Mouse (Mus musculus): Measurements from ENCODE around the gene Cdkl3.

Gene Cdkl3

DNA sequence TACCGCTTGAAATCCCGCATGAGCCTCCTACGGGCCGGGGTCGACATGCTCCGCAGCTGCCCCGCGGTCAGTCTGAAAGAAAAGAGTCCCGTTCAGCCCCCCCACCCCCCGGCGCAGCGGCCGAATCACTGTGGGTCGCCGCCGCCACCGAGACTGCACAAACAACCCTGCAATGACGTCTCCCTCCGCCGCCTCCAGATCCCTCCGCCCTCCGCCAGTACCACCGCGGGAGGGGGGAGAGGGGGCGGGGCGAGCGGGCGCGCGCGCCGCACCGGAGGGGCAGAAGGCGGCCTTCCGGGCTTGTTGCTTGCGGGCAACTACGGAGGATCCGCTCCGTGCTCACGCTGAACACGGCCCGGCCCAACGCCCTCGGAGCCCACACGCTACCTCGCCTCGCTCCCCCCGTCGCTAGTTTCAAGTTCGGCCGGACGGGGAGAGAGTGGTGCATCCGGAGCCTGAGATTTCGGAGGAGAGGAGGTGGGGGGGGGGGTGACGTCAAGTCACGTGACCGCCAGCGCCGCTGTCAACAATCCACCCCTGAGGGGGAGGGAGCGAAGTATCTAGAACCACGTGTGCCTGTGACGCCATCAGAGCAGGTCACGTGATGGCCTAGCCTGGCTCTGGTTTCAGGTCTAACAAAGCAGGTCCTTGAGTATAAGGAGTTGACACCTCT lies 3.6 kb upstream of the Cdkl3 start, which contains the start of gene Ube2b:
TSS of gene Ube2b (minus strand) at position 473 of the 673 bp plus-strand sequence.
- ChIA-PET CTCF (interaction anchor here in 1 of 4 experiments (0.6 kb wide), 1 partner anchor 145 kb away, joined by 3 read pairs; no protein-coding TSS in a partner anchor), POLR2A (interaction anchor here (0.6 to 2.6 kb wide), 33 partner anchors 8 to 659 kb away, joined by 3 to 29 read pairs (median 5); partner anchors contain the start of genes Vdac1 (in 2 of the 4), Cdkn2aipnl (in 1 of the 4), Hnrnpab (in 1 of the 4) and Ppp2ca (in 1 of the 4))

DNA sequence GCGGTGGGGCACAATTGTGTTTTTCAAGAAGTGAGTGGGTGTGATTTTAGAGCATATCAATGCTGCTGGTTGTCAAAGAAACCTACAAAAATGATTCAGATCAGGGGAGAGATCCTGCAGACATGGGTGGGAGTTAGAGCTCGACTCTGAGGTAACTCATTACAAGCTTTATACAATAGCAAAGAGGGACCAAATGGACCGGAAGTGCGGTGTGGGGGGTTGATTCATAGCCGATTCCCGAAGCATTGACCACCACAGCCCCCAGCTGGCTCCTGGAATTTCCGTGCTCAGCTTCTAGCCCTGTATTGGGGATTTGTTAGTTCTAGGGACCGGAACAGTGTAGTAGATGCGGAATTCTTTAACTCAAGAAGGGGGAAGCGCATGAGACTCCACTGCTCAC lies 2.7 kb upstream of the Cdkl3 start:
- CTCF ChIA-PET: no interaction called here
- POLR2A ChIA-PET: interaction anchor here in 3 of 4 experiments (0.7 to 2.8 kb wide), 8 partner anchors 9 to 394 kb away, joined by 3 to 11 read pairs (median 4); partner anchors contain the start of genes Cdkn2aipnl (in 1 of the 3), Hnrnpab (in 1 of the 3), Ppp2ca (in 1 of the 3) and Sar1b (in 1 of the 3)

DNA sequence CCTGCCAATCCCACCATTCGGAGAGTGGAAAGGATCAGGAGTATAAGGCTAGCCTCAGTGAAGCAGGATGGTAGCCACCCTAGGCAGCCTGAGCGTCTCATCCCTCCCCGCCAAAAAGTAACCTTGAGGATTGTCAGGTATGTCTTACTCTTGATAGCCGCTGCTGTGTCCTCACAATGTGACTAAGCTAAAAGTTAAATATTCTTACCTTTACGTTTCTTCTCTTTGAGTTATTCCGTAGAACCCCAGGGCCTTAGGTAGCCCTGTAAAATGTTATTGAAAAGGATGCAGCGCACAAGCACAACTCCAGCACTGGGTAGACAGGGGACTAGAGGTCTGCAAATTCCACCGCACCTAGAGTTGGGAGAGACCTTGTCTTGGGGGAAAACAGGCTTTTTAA lies 2.2 kb upstream of the Cdkl3 start:
- POLR2A ChIA-PET: interaction anchor here in 2 of 4 experiments (0.9 to 2.8 kb wide), 7 partner anchors 10 to 395 kb away, joined by 3 to 11 read pairs (median 4); partner anchors contain the start of genes Cdkn2aipnl (in 1 of the 2), Hnrnpab (in 1 of the 2), Ppp2ca (in 1 of the 2) and Sar1b (in 1 of the 2)
- CTCF ChIA-PET: no interaction called here

DNA sequence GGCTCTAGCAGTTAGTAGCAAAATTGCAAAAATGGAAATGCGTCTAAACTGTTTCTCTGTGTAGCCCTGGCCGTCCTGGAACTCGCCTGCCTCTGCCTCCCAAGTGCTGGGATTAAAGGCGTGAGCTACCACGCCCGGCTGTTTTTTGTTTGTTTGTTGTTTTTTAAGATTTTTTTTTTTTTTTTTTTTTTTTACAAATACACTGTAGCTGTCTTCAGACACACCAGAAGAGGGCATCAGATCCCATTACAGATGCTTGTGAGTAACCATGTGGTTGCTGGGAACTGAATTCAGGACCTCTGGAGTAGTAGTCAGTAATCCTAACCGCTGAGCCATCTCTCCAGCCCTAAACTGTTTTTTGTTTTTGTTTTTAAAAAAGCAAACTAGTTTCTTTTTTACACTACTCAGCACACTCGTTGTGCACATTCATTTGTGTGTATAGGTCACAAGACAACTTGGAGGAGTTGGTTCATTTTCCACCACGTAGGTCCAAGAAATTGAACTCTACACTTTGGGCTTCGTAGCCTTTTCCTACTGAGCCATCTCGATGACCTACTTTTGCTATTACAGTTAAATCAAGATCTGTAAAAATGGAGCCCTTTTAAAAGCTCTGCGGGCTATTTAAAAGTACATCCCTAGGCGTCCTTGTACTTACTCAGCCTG lies 1.0 kb upstream of the Cdkl3 start:
- ChIA-PET CTCF (interaction anchor here (0.5 to 1.2 kb wide), 11 partner anchors 8 to 1718 kb away, joined by 3 to 11 read pairs (median 4); partner anchors contain the start of gene Il5 (in 1 of the 4)), POLR2A (interaction anchor here (0.5 to 3.2 kb wide), 34 partner anchors 10 to 1631 kb away, joined by 3 to 17 read pairs (median 4); partner anchors contain the start of genes Cdkn2aipnl (in 2 of the 4), Ppp2ca (in 2 of the 4), 0610009B22Rik (in 1 of the 4) and Rmnd5b (in 1 of the 4))

DNA sequence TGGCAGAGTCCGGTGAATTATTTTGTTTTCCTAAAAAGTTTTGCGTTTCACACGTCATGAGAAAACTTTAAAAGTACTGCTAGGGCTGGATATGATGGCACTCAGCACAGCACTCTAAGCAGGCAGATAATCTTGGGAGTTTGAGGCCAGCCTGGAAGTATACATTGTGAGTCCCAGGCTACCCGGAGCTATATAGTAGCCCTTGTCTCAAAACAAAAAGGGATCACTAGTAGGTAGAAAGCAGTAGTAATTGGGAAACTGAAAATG lies 583 bp upstream of the Cdkl3 start:
- ChIA-PET CTCF (interaction anchor here in 3 of 4 experiments (0.5 to 1.3 kb wide), 5 partner anchors 7 to 247 kb away, joined by 3 to 5 read pairs (median 4); no protein-coding TSS in a partner anchor), POLR2A (interaction anchor here (0.5 to 3.2 kb wide), 27 partner anchors 9 to 1632 kb away, joined by 3 to 17 read pairs (median 3); partner anchors contain the start of genes Cdkn2aipnl (in 2 of the 4), Ppp2ca (in 2 of the 4), 0610009B22Rik (in 1 of the 4) and Rmnd5b (in 1 of the 4))

DNA sequence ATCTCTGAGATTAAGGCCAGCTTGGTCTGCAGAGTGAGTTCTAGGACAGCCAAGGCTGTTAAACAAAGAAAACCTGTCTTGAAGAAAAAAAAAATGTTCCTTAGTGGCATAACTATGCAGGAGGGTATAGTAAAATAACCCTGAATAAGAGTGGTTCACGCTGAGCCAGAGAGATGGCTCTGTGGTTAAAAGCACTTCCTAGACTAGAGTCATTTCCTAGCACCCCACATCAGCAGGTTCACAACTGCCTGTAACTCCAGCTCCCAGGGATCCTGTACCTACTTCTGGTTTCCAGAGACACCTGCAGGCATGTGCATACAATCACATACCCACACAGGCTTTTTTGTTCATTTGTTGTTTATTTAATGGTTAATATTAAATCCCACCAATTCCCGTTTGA lies 1.6 kb downstream of the Cdkl3 start:
- ChIA-PET POLR2A (interaction anchor here in 2 of 4 experiments (0.6 to 3.2 kb wide), 5 partner anchors 18 to 353 kb away, joined by 3 to 17 read pairs (median 4); partner anchors contain the start of gene Ppp2ca (in 1 of the 2)), CTCF (no interaction called here)

DNA sequence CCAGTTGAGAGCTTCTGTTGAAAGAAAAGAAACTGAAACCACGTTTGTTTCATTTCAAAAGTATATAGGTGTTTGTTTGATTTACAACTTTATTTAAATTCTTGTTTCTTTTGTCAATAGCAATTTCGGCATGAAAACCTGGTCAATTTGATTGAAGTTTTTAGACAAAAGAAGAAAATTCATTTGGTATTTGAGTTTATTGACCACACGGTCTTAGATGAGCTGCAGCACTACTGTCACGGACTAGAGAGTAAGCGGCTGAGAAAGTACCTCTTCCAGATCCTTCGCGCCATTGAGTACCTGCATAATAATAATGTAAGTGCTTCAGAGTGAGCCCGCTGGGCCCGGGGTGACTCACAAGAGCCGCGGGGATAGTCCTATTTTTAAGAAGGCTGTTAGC lies 7.0 kb downstream of the Cdkl3 start:
- ChIA-PET CTCF (interaction anchor here in 1 of 4 experiments (0.6 kb wide), 1 partner anchor 8 kb away, joined by 4 read pairs; no protein-coding TSS in a partner anchor), POLR2A (interaction anchor here in 2 of 4 experiments (0.9 to 2.6 kb wide), 5 partner anchors 11 to 44 kb away, joined by 3 to 11 read pairs (median 3); partner anchors contain the start of gene Cdkn2aipnl (in 1 of the 2))

DNA sequence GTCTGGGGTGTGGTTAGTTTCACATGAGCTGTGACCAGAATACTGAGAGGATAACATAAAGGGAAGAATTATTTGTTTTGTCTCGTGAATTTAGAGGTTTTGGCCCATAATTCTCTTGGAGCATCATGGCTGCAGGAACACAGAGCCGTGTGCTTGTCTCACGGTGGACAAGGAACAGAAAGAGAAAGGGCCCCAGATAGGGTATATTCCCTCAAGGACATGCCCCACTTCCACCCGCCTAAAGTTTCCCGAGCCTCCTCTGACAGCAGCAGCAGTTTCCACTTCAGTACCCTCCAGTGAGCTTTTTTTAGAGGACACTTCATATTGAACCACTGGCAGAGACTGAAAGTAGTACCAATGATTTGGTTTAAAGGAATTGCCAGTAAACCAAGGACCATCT lies 7.5 kb downstream of the Cdkl3 start:
- CTCF ChIA-PET: interaction anchor here in 2 of 4 experiments (0.6 to 2.5 kb wide), 3 partner anchors 159 to 194 kb away, joined by 3 to 8 read pairs (median 7); no protein-coding TSS in a partner anchor

DNA sequence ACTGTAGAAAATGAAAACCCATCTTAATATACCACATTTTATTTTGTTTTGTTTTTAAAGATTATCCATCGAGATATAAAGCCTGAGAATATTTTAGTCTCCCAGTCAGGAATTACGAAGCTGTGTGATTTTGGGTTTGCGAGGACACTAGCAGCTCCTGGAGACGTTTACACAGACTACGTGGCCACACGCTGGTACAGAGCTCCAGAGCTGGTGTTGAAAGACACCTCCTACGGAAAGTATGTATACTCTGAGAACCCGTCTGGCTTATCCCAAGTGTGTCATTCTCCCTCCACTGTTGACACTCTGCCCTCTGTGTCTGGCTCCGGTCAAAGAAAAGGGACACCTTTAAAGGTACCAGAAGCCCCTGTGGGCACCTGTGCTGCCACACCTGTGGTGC lies 14.2 kb downstream of the Cdkl3 start:
- CTCF ChIA-PET: interaction anchor here in 1 of 4 experiments (0.6 kb wide), 1 partner anchor 444 kb away, joined by 3 read pairs; no protein-coding TSS in a partner anchor
- POLR2A ChIA-PET: interaction anchor here in 1 of 4 experiments (0.5 to 0.6 kb wide), 2 partner anchors 29 to 361 kb away, joined by 3 to 4 read pairs; no protein-coding TSS in a partner anchor

More for the DNA sequence above, 7.5 kb downstream of the Cdkl3 start:
- POLR2A ChIA-PET: interaction anchor here in 2 of 4 experiments (0.7 to 2.6 kb wide), 8 partner anchors 9 to 44 kb away, joined by 3 to 11 read pairs (median 4); partner anchors contain the start of gene Cdkn2aipnl (in 1 of the 2)

DNA sequence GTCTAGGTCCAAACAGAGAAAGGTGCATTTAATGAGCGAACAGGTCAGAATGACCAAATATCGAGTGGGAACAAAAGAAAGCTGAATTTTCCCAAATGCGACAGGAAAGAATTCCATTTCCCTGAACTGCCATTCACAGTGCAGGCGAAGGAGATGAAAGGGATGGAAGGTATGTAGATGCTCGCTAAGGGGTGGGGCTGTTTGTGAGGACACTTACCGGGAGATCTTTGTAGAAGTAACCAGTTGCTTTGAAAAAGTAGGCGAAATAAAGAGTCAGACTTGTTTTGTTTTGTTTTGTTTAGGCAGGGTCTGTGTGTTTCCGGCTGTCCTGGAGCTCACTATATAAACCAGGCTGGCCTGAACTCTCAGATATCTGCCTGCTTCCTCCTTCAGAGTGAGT lies 28.3 kb downstream of the Cdkl3 start:
- POLR2A ChIA-PET: interaction anchor here in 3 of 4 experiments (0.6 to 1.3 kb wide), 6 partner anchors 10 to 303 kb away, joined by 3 to 5 read pairs (median 3); partner anchors contain the start of gene Cdkn2aipnl (in 1 of the 3)
- CTCF ChIA-PET: interaction anchor here in 1 of 4 experiments (0.5 to 0.6 kb wide), 2 partner anchors 30 to 40 kb away, joined by 4 to 5 read pairs; no protein-coding TSS in a partner anchor

DNA sequence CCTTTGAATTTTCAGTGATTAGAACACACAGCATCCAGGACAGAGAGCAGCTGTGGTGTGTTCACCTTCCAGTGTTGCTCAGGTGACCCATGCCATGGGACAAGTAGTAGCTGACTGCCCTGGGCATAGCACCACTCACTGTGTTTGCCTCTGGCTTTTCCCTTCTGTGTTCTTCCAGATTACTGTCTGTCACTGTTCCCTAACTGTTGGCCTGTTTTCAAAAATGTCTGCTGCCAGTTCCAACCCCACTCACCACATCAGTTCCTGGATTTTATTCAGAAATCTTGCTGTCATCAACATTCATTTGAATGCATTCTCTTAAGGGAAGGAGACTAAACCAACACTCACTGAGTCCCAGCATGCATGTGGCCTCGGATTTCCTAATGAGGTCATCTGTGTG lies 29.9 kb downstream of the Cdkl3 start:
- CTCF ChIA-PET: no interaction called here
- POLR2A ChIA-PET: interaction anchor here in 1 of 4 experiments (1.4 kb wide), 1 partner anchor 20 kb away, joined by 3 read pairs; no protein-coding TSS in a partner anchor

DNA sequence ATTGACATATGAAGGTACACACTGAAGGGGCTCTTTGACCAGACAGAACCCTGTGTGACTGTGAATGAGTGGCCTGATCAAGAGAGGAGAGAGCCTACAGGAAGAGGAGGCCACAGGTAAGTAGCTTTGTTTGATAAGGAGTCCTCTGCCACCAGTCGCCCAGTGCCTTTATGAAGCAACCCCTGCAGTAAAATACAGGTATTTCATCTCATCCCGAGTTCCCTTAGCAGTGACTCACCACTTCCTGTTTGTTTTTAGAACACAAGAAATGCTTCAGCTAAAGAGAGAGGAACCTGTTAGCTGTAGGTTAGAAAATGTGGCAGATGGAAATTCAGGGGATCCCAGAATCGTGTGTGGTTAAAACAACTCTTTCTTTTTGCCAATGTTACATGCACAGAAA lies 31.9 kb downstream of the Cdkl3 start:
- CTCF ChIA-PET: no interaction called here
- POLR2A ChIA-PET: interaction anchor here in 2 of 4 experiments (0.6 to 1.6 kb wide), 6 partner anchors 9 to 1659 kb away, joined by 3 to 5 read pairs (median 3); partner anchors contain the start of gene Hnrnph1 (in 1 of the 2)

DNA sequence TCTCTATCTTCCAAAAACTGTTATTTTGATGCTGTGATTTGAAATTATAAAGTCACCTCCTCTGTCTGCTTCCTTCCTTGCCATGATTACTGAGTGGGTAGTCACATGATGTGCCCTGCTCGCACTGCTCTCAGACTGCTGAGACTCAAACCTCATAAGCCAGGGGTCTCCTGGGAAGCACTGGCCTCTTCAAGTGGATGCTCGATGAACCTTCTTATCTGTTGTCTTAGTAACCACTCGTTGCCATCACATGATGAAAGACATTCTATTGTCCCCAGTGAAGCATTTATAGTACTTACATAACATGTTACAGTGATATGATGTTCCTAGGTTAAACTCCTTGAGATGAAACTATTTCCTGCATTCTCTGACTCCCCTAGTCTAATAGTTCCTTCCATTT lies 33.6 kb downstream of the Cdkl3 start:
- POLR2A ChIA-PET: interaction anchor here in 1 of 4 experiments (0.7 kb wide), 1 partner anchor 9 kb away, joined by 3 read pairs; no protein-coding TSS in a partner anchor
- CTCF ChIA-PET: no interaction called here

DNA sequence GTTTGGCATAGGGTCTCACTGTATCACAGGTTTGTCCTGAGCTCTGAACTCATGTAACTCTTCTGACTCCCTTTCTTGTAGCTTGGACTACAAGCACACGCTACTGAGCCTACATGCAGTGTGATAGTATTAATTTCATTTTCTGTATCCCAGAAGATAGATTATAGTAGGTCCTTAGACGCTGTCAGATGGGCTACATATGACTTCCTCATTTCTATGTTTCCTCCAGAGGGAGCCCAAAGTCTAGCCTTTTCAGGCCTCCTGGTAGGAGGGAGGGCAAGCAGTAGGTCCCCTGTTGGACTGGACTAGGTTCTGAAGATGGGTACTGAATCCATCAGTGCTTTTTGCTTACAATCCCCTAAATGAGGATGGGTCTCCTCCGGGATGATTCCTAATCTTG lies 39.2 kb downstream of the Cdkl3 start:
- CTCF ChIA-PET: no interaction called here

DNA sequence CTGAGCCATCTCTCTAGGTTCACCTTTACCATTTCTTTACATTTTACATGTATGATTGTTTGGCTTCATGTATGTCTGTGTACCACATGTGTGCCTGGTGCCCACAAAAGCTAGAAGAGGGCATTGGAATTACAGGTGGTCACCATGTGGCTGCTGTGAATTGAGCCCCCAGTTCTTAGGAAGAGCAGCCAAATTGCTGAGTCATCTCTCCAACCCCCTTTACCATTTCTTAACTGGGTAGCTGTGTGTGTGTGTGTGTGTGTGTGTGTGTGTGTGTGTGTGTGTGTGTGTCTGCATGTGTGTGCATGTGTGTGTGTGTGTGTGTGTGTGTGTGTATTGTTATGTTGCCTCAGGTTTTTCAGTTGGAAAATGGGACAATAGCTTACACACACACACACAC lies 40.1 kb downstream of the Cdkl3 start:
- ChIA-PET POLR2A (interaction anchor here in 1 of 4 experiments (0.7 to 1.2 kb wide), 4 partner anchors 31 to 316 kb away, joined by 3 to 4 read pairs (median 3); no protein-coding TSS in a partner anchor), CTCF (interaction anchor here in 1 of 4 experiments (0.8 kb wide), 1 partner anchor 396 kb away, joined by 5 read pairs; no protein-coding TSS in a partner anchor)

More for the DNA sequence above, 39.2 kb downstream of the Cdkl3 start:
- POLR2A ChIA-PET: no interaction called here

DNA sequence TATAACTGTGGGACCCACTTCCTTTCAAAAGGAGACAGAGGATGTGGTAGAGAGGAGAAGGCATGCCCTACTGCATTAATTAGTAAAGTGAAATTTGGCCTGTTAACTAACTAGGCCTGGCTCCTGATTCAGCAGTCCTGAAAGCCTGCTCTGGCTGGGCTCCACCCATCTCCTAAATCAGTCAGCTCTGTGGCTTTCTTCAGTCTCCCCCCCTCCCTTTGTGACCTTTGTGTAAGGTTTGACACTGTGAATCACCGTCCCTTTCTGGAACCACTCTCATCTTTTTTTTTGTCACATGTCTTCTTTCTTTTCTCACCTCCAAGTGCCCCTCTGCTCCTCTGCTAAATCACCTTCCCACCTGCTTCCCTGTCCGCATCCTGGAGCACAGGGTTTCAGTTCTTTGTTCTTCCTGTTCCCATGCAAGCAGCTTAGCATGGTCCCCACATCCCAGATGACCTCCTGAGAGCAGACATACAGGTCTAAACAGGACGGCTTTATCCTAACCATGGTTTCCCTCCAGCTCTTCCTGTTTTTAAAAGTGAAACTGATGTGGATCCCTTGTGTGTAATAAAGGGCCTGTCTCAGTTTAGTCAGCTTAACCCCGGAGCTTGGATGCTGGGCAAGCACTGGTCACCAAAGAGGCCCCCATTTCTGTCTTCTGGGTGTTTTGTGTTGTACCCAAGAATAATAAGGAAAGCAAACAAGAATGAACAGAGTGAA lies 42.6 kb downstream of the Cdkl3 start:
- CTCF ChIA-PET: interaction anchor here in 2 of 4 experiments (0.7 to 0.9 kb wide), 3 partner anchors 10 to 236 kb away, joined by 3 to 4 read pairs (median 3); no protein-coding TSS in a partner anchor

DNA sequence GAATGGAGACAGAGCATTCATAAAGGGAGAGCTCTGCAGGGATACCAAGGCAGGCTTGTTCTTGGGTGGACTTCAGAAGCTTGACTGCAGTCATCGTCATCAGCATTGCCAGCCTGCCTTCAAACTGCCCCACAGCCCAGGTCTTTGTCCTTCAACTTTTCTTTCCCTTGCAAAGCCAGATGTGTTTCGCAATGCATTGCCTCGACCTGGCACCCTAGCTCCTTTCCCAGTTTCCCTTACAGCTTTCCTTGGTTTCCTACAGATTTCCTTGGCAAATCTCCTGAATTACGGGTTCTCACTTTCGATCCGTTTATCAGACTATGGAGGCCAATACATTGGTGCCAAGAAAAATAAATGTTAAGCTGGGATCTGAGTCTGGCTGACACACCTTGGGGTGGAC lies 49.4 kb downstream of the Cdkl3 start:
- CTCF ChIA-PET: interaction anchor here in 1 of 4 experiments (0.6 kb wide), 1 partner anchor 104 kb away, joined by 4 read pairs; no protein-coding TSS in a partner anchor
- POLR2A ChIA-PET: interaction anchor here in 1 of 4 experiments (1.4 kb wide), 1 partner anchor 9 kb away, joined by 3 read pairs; no protein-coding TSS in a partner anchor

More for the DNA sequence above, 42.6 kb downstream of the Cdkl3 start:
- POLR2A ChIA-PET: interaction anchor here in 3 of 4 experiments (0.7 to 1.4 kb wide), 10 partner anchors 8 to 294 kb away, joined by 3 read pairs; no protein-coding TSS in a partner anchor
